Mouse (Mus musculus): ENCODE results near the gene Rgs7bp.

Gene Rgs7bp

GRCm38 (mm10) chr13:105008891-105009290 is 45.8 kb downstream of the Rgs7bp start:
- no peak for DNase-seq (ENCODE audit: low read depth, low spot score)

DNA sequence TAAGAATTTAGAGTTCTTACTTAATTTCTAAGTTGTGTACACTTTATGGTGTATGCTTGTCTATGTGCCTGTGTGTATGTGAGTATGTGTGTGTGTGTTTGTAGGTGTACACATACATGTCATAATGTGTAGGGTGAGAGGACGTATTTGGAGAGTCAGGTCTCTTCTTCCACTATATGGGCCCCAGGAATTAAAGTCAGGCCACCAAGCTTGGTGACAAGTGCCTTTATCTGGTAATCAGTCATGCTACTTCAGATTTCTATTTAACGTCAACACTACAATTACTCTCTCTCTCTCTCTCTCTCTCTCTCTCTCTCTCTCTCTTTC is 51.9 kb downstream of the Rgs7bp start:
- DNase-seq (ENCODE audit: low read depth, low spot score), result no peak

GRCm38 (mm10) chr13:105002132-105002830 is 52.4 kb downstream of the Rgs7bp start:
- no peak for DNase-seq (ENCODE audit: low read depth, low spot score)

DNA sequence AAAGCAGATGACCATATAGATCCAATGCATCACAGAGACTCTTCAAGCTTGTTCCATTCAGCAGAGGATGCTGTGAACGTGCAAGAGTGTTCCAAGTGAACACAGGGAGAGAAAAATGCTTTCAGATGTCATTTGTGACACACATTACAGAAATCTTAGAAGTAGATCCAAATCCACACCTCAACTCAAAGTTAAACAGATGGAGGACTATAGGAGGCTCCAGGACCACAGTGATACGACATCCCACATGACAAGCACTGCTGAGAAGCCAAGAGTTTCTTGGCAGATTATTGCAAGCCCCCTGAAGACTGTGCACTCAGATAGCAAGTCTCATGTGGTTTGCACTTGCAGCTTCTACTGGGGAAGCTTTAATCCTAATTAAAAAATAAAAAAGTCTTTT is 53.0 kb downstream of the Rgs7bp start:
- no peak for DNase-seq (ENCODE audit: low read depth, low spot score)

DNA sequence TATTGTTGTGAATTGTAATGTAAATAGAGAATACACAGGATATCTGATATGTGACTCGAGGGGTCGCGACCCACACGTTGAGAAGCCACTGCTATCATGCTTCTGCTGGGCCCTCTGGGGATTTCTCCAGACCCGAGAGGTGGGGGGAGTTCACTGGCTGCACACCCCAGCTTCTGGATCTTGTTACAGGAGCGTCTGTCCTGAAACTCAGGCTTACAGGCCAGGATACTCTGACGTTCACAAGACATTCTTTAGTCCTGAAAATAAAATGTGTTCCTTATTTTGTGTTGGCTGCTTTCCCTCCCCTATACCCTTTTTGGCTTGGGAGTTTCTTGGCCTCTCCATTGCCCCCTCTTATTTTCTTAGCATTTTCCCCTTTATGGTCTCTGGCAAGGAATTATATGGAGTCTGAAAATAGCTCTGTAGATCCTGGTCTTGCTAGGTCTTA is 65.9 kb downstream of the Rgs7bp start:
- DNase-seq (ENCODE audit: low read depth, low spot score), result peak; percentile 14

DNA sequence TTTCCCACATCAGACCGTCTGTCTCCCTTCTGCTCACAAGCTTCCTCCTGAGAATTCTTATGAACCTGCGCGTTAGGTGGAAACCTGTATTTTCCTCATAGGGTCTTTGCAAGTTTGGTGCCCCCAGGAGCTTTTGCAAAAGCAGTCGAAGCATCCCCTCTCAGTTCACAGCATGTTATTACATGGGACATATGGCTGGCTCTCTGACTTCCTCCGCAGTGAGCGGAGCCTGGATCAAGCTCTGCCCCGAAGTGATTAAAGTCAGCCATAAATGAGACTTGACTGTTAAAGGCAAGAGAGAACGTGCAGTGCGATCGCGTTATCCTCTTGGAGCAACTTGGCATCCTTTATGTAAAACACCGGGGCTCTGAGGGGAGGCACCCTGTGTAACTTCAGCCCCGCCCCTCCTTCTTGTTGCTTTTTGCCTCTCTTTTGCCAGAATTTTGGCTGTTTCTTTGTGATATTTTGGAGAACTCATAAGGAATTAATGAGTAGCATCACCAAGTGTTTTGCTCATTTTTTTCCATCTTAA is 66.7 kb downstream of the Rgs7bp start:
- no peak for DNase-seq (ENCODE audit: low read depth, low spot score)

DNA sequence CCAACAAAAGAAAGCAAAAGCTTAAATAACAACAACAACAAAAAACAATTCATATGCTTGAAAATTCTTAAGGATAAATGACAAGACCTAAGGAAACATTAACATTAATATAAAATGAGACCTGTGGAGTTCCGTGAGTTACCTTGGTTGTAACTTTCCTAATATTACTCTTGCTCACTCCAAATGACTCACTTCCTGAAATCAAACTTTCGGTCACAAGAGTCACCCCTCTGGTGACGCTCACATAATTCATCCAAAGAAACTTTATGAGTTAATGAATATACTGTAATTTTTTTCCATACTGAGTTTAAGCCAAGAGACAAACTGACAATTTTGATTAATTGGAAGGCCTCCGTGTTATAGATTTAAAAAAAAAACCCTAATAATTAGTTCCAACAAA is 69.0 kb downstream of the Rgs7bp start:
- no peak for DNase-seq (ENCODE audit: low read depth, low spot score)

GRCm38 (mm10) chr13:104983989-104984388 is 70.7 kb downstream of the Rgs7bp start:
- no peak for DNase-seq (ENCODE audit: low read depth, low spot score)

DNA sequence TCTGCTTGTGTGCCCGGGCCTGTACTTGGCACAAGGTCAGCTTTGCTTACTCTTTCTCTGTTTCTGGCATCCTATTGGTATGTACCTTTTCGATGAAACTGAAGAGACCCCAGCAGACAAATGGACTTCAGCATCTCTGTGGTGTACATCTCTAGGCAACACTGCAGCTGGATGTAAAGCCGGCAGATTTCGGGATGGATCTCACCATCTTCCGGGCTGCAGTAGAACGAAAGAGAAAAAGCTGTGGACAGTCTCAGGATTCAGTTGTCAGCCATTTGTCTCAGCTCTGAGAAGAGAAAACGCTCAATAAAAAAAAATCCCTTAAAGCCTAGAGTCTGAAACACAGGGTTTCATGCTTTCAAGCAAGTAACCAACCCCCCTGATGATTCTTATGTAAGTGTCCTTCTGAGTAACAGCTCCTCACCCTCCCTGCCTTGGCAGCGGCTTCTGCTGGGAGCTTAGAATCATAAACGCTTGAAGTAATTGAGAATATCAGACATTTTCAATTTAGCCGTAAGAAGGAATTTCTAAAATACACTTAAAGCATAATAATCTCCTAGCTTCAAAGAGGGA is 71.9 kb downstream of the Rgs7bp start:
- no peak for DNase-seq (ENCODE audit: low read depth, low spot score)

- no peak for DNase-seq (ENCODE audit: low read depth, low spot score)
These were observed 76.6 kb downstream of the Rgs7bp start for GRCm38 (mm10) chr13:104978176-104978575.

DNA sequence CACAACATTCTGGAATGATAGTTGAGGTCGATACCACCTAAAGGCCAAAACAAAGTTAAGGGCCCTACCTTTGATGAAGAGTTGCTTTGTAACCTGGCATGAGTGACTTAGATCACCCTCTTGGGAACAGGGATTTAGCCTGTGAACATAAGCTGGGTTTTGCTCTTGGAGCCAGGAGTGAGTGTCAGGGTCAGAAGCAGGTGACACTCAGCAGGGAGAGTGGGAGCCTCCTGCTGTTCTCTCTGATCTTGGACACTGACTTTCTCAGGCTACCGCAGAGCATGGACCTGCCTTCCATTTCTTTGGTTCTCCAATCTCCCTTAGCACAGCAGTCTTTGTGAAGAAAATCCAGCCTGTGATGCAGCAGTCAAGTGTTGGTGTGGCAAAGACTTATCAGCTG is 87.2 kb downstream of the Rgs7bp start:
- no peak for DNase-seq (ENCODE audit: low read depth, low spot score)

DNA sequence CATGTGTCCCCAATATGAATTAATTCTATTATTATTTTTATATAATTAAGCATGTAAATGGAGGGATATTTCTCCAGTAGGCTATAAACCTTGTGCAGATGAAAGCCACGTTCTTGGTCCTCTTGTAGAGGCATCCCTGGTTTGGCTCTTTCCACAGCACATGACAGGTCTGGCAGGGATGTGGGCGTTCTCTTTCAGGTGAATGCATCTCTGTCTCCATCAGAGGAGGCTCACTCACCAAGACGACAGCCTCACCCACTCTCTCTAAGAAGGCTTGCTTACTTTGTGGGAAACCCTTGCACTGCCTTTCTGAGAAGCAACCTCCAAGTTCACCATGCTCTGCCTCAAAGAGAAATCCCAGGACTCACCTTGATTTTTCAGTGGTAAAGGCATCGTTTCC is 91.0 kb downstream of the Rgs7bp start:
- no peak for DNase-seq (ENCODE audit: low read depth, low spot score)

DNA sequence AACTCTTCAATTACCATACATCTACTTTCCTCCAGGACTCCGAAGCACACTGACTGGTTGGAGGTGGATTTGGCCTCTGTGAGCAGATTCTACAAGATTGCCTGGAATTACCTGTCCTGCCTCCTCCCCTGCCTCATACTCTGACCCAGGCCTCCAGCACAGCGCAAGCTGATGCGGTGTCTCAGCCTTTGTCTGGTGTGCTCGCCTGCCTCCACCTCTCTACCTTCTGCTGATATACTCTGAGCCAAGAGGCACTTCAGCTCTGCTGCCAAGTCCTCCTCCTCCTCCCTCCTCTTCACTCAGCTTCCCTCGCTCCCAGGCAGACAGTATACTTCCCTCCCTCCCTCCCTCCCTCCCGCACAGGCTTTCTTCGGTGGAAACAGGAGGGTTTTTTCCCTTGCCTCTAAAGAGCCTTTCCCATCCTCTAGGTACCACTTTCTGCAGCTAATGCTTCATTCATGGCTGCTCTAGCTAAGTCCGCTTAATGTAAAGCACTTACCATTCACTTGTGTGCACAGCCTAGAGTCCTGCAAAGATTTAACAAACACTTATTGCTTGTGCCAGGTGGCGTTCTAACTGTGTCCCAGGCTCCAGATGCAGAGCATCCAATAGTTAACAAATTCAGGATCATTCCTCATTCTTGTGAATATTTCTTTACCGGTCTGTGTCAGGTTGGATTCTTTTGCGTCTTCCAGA is 91.9 kb downstream of the Rgs7bp start:
- no peak for DNase-seq (ENCODE audit: low read depth, low spot score)

- DNase-seq (ENCODE audit: low read depth, low spot score), result no peak
These were observed 92.6 kb downstream of the Rgs7bp start for GRCm38 (mm10) chr13:104962166-104962565.

DNA sequence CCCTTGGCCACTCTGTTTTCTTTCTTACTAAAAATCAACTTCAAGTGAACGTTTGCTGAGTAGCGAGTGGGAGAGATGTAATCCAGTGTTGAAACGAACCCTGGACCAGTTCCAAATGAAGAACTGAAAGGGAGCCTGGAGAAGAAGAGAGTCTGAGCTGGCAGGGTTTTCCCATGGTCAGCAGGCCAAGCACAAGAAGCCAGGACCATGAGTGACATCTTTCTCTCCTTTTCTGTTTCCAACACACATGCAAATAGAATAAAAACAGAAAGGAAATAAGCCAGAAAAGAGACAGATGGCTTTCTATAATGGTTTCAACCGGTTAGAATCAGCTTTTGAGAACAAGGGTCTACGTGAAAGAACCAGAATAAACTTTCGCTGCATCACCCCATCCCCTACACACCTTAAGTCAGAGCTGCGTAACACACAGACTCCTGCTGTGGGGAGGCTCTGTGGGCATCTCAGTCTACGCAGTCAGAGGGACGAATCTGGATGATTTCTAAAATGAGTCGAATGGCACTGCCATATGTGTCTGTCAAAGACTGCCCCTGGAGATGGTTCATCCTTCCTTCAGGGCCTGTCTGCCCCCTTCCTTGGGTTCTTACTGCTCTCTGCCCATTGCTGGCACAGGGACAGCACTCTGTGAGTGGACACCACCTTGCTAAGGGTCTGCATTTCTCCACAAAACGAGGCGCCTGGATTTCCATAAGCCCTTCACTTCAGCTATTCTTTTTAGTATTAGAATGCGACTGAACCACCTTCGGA is 93.6 kb downstream of the Rgs7bp start:
- DNase-seq (ENCODE audit: low read depth, low spot score), result no peak

DNA sequence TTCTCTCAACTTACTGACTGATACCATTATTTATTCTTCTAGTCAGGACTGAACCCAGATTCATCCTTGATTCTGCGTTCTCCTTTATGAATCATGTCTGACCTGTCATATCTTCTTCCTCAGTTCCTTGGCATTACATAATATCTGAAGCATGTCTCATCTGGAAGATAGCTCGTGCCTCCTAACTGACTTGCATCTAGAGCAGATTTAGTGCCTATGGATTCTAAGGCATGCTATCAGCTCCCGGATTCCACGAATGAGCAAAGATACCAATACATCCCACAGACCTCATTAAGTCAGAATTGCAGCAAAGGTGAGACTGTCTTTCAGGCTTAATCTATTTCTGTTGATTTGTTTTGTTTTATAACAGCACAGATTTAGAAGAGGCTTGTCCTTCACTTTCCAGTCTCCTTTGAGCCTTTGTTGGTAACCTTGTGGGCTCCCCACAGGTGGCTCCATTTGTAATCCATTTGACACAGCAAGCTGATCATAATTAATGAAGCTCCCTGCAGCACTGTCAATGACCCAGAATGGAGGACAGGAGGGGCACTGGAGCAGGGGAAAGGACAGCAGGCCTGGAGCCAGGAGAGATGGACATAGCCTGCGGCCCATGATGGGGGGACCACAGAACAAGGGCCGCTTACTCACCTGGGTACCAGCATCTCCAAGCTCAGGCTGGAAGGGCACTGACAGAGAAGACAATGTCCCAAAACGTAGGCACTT is 94.4 kb downstream of the Rgs7bp start:
- DNase-seq (ENCODE audit: low read depth, low spot score), result no peak

GRCm38 (mm10) chr13:104959733-104960132 is 95.0 kb downstream of the Rgs7bp start:
- no peak for DNase-seq (ENCODE audit: low read depth, low spot score)

- peak; percentile 93 for DNase-seq (ENCODE audit: low read depth, low spot score)
These were observed 106.8 kb downstream of the Rgs7bp start for GRCm38 (mm10) chr13:104947958-104948357.

- DNase-seq (ENCODE audit: low read depth, low spot score), result no peak
These were observed 114.2 kb downstream of the Rgs7bp start for GRCm38 (mm10) chr13:104940483-104940882.

- peak; percentile 68 for DNase-seq (ENCODE audit: low read depth, low spot score)
These were observed 114.9 kb downstream of the Rgs7bp start for GRCm38 (mm10) chr13:104939856-104940255.

DNA sequence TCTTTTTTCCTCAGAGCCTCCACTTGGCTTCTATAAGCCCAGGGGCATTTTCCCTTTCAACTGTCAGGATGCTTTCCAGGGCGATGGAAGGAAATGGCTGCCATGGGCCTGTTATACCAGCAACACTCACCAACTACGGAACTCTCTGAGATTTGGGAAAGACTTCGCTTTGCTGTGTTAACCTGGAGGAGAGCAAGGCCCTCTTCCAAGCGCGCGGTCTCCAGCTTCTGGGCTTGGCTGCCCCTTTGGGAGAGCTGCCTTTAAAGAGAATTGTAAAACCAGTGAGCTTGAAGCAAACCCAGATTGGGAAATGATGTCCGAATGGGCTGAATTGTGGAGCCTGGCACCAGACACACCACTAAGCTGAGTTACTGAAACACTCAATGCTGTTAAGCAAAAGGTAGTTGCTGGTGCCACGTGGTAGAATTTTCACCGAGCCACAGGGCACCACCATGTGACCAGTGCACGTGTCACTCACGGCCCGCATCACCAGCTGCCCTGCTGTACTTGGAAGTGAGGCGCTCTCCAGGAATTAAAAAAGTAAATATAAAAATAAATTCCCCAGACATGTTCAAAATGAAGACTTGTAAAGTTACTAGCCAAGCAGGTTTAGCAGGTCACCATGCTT is 115.7 kb downstream of the Rgs7bp start:
- no peak for DNase-seq (ENCODE audit: low read depth, low spot score)

All from mesoderm, embryonic 11.5 days (tissue).